Mouse (Mus musculus) spleen, postnatal 10 days (tissue): ENCODE results near the gene Klk14.
"Not testable (repeated sequence)": the region's sequence is repeated elsewhere in the genome, so short reads cannot be mapped to it uniquely, and the experiment has no call there.

Source experiments
- DNase-seq, 2 experiments: peaks; one replicate each; pipeline ENCODE4 v3.0.0; 2021 to 2022; ENCODE audit warnings: low spot score in 2 of 2

The Klk14 gene

DNA sequence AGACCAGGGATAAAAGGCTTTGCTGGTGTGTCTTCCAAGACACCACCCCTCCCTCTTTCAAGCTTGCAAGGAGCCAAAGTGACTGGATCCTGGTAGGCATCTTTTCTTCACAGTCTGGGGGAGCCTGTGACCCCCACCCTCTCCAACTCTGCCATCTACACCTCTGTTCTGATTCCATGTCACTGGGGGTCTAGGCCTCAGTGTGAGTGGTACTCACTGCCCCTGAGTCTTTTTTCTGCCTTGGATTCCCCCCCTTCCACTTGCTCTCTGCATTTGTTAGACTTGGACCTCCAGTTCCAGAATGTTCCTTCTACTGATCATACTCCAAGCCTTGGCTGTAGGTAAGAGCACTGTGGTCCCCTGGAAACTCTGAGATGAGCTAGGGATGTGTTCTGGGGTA lies at the start of gene Klk14:
Gene Klk14 (plus strand): TSS at position 301 of the 400 bp plus-strand sequence.
- no peak for DNase-seq

DNA sequence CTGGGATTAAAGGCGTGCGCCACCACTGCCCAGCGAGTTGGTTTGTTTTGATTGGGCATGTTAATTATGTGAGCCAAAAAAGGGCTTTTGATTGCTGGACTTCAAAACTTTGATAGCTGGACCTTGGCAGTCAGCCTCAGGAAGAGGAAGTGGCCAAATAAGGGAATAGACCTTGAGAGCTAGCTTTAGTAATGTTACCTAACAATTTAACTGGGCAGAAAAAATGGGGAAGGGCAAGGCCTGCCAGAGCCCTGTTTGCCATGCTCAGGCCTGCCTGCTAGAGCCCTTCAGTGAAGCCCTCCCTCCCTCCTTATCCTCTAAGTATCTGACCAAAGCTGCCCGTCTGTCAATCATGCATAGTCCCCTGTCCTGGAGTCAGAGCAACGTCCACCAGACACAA lies 47.6 kb upstream of the Klk14 start:
- no peak for DNase-seq

DNA sequence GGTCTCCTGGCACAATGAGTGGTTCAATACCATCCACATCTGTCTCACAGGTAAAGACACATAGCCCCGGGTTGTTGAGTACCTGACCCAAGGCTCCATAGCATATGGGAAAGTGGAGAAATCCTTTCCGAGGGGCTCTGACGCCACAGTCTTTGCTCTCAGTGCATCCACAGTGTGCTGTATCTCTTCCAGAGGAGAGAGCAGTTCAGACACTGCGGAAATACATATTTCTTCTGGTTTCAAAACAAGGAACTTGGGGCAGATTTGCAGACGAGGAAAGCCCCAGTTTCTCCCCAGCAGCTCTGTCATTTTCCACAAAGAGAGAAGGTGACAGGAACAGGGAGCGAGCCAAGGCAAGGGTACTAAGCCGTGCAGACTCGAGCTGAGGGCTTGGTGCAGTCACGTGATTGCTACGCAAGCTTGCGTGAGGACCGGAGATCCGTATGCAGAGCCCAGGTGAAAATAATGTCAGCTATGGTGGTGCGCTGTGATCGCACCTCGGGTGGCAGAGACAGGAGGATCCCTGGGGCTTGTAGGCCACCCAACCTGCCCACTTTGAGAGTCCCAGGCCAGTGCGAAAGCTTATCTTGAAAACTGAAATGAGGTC lies 47.1 kb upstream of the Klk14 start:
- DNase-seq: no peak

DNA sequence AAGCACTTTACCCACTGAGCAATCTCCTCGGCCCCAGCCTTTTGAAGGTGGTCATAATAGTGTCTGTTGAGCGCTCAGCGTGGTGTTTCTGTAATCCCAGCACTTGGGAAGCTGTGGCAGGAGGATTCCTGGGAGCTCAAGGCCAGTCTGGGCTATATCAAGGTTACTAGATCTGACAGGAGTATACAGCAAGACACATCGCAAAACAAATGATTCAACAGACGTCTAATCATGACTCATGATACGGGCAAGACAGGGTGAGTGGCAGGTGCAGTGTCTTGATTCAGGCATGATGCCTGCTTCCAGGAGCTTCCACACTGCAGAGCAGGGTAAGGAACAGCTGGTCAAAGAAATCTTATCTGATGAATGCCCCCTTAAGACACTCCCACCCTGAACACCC lies 37.5 kb upstream of the Klk14 start:
- DNase-seq: no peak

DNA sequence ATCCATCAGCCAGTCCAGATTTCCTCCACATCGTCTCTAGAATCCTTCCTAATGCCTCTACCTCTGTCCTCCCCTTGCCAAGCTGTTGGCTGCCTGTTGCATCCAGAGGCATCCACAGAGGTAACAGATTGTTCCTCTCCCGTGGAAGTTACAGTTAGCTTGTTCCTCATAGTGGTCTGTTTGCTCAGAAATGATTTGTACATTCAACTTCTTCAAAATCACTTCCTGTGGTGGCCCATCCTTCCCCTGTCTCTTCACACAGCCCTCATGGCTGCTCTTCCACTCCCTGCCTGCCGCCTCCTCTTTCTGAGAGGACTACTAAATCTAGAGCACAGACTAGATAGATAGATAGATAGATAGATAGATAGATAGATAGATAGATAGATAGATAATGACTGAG lies 35.7 kb upstream of the Klk14 start:
- no peak for DNase-seq

DNA sequence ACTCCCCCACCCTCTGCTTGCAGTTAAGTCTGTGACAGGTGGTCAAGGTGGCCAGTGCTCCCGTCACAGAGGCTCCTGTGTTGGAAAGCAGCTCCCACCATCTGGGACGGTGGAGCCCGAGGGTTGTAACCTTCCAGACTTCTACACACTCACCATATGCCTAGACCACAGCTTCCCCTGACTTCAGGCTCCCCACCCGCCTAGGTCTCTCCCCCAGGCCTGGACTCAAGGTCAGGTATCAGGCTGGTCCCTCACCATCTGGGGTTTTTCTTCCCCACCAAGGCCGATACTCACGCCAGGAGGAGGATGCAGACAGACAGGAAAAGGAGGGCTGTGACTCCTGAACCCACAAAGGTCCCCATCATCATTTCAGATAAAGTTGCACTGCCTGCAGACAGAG lies 34.0 kb upstream of the Klk14 start:
- DNase-seq: no peak

DNA sequence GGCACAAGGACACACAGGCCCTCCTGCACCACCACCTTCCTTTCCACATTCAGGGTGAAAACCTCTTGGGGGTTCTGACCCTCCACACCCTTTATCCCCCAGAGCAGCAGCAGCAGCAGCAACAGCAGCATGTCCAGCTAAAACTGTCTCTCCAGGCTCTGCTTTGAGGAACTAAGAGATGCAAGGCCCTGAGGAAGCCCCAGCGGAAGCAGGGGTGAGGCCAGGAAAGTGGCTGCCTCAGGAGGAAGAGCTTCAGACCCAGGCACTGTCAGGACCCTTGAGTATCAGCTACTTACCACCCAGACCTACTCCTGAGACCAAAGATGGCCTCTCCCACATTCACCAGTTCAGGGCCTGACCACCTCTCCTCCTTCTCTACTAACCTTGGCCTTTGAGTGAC lies 30.2 kb upstream of the Klk14 start, which contains the start of gene Siglece:
Gene Siglece (minus strand): TSS at position 160 of the 400 bp plus-strand sequence.
- no peak for DNase-seq

DNA sequence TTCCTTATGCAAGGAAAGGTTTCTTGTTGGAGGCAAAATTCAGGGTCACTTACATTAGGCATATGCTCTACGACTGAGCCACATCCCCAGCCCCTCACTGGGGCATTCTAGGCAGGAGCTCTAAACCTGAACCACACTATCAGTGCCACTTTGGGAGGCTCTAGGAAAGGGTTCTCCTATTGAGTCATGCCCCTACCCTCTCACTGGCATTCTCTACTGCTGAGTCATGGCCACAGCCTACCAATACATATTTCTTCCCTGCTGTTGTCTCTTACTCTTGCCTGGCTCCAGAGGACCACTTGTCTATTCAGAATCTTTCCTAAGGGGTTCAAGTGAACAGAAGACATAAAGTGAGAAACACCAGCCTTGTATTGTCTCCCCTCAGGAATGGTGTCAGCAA lies 27.4 kb upstream of the Klk14 start:
- DNase-seq: no peak

DNA sequence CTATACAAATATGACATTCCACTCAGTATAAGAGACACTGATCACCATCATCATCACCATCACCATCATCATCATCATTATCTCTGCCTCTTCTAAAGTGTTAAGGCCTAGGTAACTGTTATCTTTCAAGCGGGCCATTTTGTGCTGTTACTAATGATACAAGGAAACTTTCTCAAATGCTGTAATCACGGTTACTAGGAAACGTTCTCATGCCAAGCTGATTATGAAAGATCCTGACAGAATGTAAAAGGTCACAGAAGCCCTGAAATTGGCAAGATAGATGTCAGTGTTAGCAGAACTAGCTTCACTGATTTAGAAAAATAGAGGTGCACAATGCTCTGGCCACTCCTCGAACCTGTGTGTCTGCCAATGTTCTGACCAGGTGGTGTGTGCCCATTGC lies 23.0 kb upstream of the Klk14 start:
- not testable (repeated sequence) for DNase-seq

DNA sequence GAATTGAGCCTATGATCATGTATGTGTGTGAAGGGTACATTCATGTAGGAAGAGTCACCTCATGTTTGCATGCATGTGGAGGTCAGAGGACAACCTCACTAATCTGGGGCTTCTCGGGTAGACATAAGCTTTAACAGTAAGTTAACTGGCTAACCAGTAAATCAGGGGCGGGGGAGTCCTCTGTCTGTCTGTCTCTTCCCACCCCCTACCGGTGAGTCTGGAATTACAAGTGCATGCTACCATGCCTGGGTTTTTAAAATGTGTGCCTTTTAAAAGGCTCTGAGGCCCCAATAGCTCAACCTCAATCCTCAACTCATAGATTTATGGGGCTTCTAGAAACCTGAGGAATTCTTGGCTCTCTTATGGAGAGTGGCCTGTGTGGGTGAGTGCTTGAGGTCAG lies 21.6 kb upstream of the Klk14 start:
- peak in 1 of 2 experiments; percentile 62 for DNase-seq

DNA sequence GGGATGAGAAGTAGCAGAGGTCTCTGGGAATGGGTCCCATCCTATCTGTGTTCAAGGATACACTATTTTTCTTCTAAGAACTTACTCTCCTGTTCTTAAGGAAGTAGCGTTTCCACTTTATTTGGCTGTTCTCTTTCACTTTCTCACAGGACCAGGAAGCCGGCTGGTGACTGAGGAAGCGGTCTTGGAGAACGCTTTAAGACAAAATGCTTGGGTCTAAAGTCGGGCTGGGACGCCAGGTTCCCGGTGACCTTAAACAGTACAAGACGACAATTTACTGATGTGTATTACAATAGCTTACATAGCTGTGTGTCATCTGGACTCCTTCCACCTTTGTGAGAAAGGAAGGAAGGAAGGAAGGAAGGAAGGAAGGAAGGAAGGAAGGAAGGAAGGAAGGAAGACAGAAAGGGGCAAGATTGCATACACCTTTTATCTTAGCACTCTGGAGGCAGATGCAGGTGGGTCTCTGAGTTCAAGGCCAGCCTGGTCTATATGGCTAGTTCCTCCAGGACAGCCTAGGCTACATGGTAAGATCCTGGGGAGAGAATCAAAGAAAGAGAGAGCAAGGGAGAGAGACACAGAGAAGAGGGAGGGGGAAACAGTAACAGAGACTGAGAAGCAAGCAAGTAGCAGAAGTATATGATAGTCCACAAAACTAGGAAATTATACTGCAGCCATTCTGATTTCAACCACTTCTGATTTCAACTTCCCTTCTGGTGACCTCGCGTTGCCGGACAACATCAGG lies 19.0 kb upstream of the Klk14 start:
- DNase-seq: no peak

DNA sequence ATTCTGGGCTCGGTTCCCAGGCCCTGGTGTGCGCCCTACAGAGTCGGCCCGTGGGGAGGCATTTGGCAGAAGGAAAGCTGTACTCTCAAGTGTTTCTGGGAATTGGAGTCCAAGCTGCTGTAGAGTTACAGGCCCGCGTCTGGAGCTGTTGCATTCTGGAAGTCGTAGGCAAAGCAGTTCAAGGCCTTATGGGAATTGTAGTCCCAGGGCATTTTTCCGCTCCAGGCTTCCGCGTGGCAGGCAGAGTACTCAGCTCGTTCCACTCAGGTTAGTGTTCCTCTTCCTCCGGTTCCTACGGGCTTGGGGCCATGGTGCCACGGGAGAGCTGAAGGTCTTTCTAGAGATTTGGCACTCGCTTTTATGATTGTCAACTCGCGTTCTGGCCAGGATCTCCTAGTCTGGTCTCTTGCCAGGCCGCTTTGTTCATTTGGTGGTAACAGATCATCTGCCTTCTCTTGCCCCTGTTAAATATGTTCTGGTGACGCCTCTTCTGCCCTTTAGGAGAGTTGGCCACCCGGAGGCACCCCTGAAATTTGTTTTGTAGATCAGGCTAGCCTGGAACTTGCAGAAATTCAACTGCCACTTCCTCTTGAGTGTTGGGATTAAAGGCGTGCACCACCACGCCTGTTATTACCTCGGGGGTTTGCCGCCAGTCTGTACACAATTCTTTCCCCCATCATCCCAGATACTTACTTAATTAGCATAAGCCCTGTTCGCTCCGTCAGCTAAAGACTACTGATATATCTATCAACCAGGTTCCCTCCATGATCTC lies 18.2 kb upstream of the Klk14 start, which contains the start of gene Ctu1:
Gene Ctu1 (plus strand): TSS at position 208 of the 772 bp plus-strand sequence.
- DNase-seq: peak; percentile 53 to 78

DNA sequence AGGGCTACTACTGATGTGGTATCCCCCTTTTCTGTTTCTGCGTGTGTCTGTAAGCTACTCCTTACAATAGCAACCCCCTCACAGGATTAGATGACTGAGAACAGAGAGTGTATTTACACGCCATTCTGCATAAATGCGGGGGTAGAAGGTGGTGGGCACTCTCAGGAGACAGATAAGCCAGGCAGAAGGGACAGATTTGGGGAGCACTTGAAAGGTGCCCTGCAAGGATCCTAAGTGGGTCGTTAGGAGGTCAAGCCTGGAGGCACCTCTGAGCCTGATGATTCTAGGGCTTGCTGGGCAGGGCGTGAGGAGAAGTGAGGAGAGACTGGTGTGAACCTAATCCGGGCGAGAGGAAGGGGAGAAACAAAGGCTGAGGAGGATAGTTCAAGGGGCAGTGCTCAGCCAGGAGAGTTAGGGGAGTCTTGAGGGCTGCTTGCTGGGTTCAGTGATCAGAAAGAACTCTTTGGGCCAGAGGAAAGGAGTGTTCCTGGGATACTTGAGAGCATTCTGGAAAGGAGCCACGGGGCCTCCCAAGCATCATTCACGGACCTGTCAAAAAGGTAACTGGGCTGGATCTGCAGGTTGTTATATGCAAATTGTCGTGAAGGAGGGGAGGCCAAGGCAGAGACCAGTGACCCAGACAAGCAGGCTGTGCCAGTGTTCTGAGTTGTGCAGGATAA lies 17.5 kb upstream of the Klk14 start:
- DNase-seq: no peak

DNA sequence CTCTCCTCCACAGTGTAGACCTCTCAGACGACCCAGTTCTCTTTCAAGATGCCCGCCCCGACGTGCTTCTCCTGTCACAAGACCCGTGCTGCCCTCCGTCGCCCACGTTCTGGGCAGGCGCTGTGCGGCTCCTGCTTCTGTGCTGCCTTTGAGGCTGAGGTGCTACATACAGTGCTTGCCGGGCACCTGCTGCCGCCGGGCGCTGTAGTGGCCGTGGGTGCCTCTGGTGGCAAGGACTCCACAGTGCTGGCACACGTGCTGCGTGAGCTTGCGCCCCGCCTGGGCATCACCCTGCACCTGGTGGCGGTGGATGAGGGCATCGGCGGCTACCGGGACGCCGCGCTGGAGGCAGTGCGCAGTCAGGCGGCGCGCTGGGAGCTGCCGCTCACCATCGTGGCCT lies 15.1 kb upstream of the Klk14 start:
- DNase-seq: no peak

DNA sequence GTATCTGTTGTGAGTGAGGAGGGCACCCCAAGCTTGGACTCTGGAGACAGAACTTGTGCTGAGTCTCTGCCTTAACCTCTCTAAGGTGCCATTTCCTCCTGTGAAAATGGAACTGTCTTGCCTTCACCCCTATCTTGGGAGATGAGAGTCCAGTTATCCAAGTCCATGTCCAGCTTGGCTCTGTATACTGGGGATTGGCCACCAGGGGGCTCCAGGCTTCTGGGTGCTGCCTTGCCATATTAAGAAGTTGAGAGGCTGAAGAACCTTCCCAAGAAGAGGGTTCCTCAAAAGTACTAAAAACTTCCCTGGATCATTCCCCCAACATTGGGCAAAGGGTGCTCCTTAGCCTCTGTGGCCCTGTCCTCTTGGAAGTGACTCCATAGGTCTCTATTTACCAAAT lies 11.7 kb upstream of the Klk14 start:
- DNase-seq: peak in 1 of 2 experiments; percentile 57

DNA sequence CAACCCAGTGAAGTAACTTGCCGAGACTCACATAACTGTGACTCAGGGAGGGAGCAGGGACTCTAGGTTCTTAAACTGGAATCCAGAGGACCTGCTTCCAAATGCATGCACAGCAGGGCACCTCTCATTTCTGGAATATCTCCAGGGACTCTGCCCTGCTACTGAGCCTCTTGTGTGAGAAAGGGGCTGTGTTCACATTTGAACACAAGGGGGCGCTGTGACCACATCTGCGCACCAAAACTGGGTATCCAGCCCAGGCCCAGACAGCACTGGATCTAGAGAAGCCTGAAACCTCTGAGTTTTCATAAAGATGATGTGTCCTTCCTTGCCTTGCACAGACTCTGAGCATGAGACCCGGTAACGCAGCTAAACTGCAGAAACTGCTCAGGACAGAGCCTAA lies 9.3 kb upstream of the Klk14 start:
- DNase-seq: peak; percentile 19 to 67

DNA sequence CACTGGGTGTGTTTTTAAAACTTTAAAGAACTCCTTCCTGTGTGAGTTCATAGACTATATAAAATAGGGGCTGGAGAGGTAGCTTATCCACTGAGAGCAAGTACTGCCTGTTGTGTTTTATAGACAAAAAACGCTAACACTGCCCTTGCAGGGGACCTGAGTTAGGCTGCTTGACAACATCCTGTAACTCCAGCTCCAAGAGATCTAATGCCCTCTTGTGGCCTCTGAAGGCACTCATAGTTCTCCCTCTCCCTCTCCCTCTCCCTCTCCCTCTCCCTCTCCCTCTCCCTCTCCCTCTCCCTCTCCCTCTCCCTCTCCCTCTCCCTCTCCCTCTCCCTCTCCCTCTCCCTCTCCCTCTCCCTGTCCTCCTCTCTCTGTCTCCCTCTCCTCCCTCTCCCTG lies 7.7 kb upstream of the Klk14 start:
- not testable (repeated sequence) for DNase-seq

DNA sequence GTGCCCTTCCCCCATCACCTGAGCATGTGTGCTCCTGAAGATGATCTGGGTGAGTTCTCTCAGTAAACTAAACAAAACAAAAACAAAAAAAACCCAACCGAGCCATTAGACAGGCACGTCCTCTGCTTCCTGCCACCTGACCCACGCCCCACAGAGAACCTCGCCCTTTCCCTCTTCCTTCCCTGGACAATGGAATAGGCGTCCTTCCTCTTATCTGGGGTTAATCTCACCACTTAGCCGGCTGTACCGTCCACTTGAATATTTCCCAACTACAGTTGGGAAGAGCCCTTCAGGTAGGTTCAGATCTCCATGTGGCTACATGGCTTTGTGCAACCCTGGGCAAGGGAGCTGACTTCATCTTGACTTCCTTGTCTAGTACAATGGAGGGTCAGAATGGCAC lies 5.1 kb upstream of the Klk14 start:
- no peak for DNase-seq

DNA sequence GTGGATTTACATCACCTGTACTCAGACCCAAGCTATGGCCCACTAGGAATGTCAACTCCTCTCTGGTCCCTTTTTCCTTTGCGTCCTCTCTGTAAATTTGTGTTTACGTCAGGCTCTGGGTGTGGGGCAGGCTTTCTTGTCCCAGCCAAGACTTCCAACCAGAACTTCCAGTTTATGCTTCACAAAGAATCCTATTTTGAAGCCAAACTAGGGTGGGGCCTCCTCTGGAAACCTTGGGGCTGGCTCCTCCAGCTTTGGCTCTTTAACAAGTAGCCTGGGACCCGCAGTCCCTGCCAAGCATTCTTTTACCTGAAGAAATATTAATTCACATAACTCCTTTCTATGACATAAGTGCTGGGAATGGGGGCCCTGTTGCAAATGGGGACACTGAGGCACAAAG lies 19.8 kb downstream of the Klk14 start:
- DNase-seq: no peak

DNA sequence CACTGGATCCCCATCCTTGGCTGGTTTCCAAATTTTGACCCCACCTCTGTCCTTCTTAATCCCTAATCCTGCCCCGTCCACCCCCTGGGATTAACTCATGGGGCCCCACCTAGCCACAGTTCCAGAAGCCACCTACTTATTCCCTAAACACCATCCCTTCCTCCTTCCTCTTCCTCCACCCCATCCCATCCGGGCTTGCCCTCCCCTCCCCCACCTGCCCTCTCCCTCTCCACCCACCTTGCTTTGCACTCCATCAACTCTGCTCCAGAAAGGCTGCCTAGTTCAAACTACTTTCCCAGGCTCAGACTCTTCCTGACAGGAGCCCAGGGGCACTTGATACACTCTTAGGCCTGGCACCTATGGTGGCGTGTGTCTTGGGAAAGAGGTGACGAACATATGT lies 22.0 kb downstream of the Klk14 start, which contains the start of gene Klk13:
Gene Klk13 (plus strand): TSS at position 301 of the 400 bp plus-strand sequence.
- no peak for DNase-seq

DNA sequence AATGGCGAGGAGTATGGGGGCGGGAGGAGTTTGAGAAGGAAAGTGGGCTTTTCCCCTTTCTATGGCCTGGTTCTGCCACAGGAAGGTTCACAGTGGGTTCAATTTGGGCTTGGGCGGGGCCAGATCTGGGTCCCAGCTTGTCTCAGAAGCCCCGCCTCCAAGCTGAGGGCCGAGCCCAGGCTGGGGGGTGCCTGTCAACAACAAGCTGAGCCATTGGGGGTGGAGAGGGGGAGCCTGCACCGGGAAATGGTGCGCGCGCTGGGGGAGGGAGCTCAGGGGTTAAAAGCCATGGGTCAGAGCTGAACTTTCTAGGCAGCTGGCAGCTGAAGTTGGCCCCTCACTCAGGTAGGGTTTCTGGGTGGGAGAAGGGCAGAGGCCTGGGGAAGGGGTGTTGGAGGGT lies 22.7 kb downstream of the Klk14 start:
- DNase-seq: no peak

DNA sequence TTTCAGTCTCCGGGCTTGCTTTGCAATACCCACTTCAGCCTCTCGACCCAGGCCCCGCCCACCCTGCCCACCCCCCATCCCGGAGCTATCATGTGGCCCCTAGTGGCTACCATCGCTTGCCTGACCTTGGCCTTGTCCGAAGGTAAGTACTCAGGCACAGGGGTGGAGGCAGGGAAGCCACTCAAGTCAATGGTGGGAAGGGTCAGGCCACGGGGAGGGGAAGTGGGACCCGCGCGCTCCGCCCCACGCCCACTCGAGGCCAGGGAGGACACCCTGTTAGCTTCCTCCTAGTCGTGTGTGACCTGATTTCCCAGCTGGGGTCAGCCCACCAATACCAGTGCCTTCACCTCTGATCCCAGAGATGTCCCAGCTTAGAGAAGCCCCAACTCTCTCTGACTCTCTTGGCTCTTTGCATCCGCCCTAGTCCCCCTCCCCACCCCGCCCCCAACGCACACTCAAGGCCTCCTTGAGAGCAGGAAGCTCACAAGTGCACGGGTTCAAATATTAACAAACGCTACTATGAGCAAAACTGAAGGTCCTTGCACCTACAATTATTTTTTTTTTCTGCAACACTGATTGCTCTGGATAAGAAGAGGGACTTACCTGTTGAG lies 23.6 kb downstream of the Klk14 start:
- no peak for DNase-seq
